ENCODE assay signal across 9 mouse cellular contexts in the genomic region with DNA sequence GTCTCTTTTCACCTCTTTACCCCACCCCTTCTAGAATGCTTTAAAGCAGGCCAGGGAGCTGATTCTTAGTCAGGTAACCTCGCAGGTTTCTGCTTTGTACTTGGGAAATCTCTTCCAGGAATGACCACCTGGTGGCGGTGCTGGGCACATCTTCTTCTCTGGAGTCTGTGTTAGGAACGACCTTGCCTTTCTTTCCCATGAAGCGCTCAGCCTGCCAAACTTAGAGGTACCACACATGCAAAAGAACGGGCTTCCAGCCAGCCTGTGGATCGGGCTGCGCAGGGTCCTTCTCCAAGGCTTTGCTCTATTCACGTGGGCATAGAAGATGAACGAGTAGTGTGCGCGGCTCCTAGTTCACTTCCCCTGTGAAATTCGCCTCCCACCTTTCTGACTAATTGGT.
DNase-seq lines count a peak whose midpoint lies in the region; ATAC-seq lines count a peak whose summit lies in the region.
"Had no signal": no experiment of that assay in that cellular context is flagged by ENCODE, and none has a peak within 500 bp of the region (broad histone marks: within the 10 kb centered on the region; RNA-seq: fewer than 3 reads in every experiment).

No protein-coding gene starts in this region.

- ATAC-seq in kidney, embryonic 14.5 days (ENCODE audit: low FRiP score, low TSS enrichment), result no peak; the same call in 1 of the 2 replicates
- ATAC-seq in kidney, embryonic 15.5 days (replicated peaks; ENCODE audit: low FRiP score), result peak; percentile 56; the same call in 1 of the 2 replicates
- no peak for ATAC-seq in limb, embryonic 11.5 days (ENCODE audit: insufficient number of reproducible peaks, low FRiP score, low TSS enrichment, low read depth)
- no peak for ATAC-seq in monocyte, adult 5-6 weeks (replicated peaks; ENCODE audit: insufficient number of reproducible peaks, low FRiP score, low TSS enrichment, poor library complexity, severe bottlenecking)

- H3K27ac ChIP-seq in kidney, embryonic 14.5 days (ENCODE audit: low read depth, low read length), result no peak overlapping the region
- no peak overlapping the region for H3K27ac ChIP-seq in kidney, embryonic 15.5 days
- H3K27ac ChIP-seq in limb, embryonic 11.5 days (replicated peaks; ENCODE audit: low read depth, low read length), result no peak overlapping the region
- H3K27ac ChIP-seq: limb, embryonic 15.5 days had no signal

- no peak overlapping the region for H3K4me3 ChIP-seq in kidney, embryonic 14.5 days (ENCODE audit: low read length)
- H3K4me3 ChIP-seq in kidney, embryonic 15.5 days (replicated peaks), result no peak overlapping the region
- no peak overlapping the region for H3K4me3 ChIP-seq in limb, embryonic 11.5 days (ENCODE audit: low read depth, low read length)
- H3K4me3 ChIP-seq: limb, embryonic 15.5 days had no signal

- H3K9ac ChIP-seq in kidney, embryonic 14.5 days (ENCODE audit: low read depth, low read length), result no peak overlapping the region
- no peak overlapping the region for H3K9ac ChIP-seq in kidney, embryonic 15.5 days
- H3K9ac ChIP-seq in limb, embryonic 11.5 days (ENCODE audit: low read length), result no peak overlapping the region
- H3K9ac ChIP-seq: limb, embryonic 15.5 days had no signal

- H3K4me2 ChIP-seq in kidney, embryonic 14.5 days (replicated peaks; ENCODE audit: low read depth, low read length), result no peak overlapping the region
- H3K4me2 ChIP-seq in kidney, embryonic 15.5 days, result no peak overlapping the region
- no peak overlapping the region for H3K4me2 ChIP-seq in limb, embryonic 11.5 days (ENCODE audit: low read depth, severe bottlenecking)
- H3K4me2 ChIP-seq: limb, embryonic 15.5 days had no signal

- no peaks in the 10 kb centered on the region for H3K4me1 ChIP-seq in kidney, embryonic 14.5 days (ENCODE audit: control insufficient read depth, insufficient read depth, low read length)
- H3K4me1 ChIP-seq in kidney, embryonic 15.5 days, result peaks cover 3% of the 10 kb centered on the region; the same call in 1 of the 2 replicates
- no peaks in the 10 kb centered on the region for H3K4me1 ChIP-seq in limb, embryonic 11.5 days (ENCODE audit: control insufficient read depth, insufficient read depth, low read length)

- peak; percentile 84 for DNase-seq in kidney, adult 11 months
- peak; percentile 5 for DNase-seq in cerebellum, adult 9-11 months
- peak; percentile 56 to 87 for DNase-seq in frontal cortex, adult 2 months (ENCODE audit: extremely low spot score in 1 of 2, low spot score in 1 of 2)
- DNase-seq in limb, embryonic 11.5 days (ENCODE audit: low spot score), result peak; percentile 82
- peak; percentile 24 for DNase-seq in ovary, postnatal 14 days (ENCODE audit: low spot score)

- no peaks in the 10 kb centered on the region for H3K27me3 ChIP-seq in kidney, embryonic 14.5 days (ENCODE audit: control insufficient read depth, insufficient read depth, low read length)
- no peaks in the 10 kb centered on the region for H3K27me3 ChIP-seq in kidney, embryonic 15.5 days
- H3K27me3 ChIP-seq in limb, embryonic 11.5 days (ENCODE audit: control insufficient read depth, insufficient read depth, low read length), result no peaks in the 10 kb centered on the region
- H3K27me3 ChIP-seq: limb, embryonic 15.5 days had no signal

- no peaks in the 10 kb centered on the region for H3K36me3 ChIP-seq in kidney, embryonic 14.5 days (ENCODE audit: control insufficient read depth, insufficient read depth, low read length)
- H3K36me3 ChIP-seq in kidney, embryonic 15.5 days, result no peaks in the 10 kb centered on the region
- H3K36me3 ChIP-seq in limb, embryonic 11.5 days (ENCODE audit: control insufficient read depth, insufficient read depth, low read length), result no peaks in the 10 kb centered on the region
- H3K36me3 ChIP-seq: limb, embryonic 15.5 days had no signal

- H3K9me3 ChIP-seq in kidney, embryonic 14.5 days (ENCODE audit: control insufficient read depth, low read length), result no peaks in the 10 kb centered on the region
- no peaks in the 10 kb centered on the region for H3K9me3 ChIP-seq in kidney, embryonic 15.5 days (replicated peaks)
- no peaks in the 10 kb centered on the region for H3K9me3 ChIP-seq in limb, embryonic 11.5 days (ENCODE audit: control insufficient read depth, low read length)
- H3K9me3 ChIP-seq: limb, embryonic 15.5 days had no signal

- 39% methylated on average over 12 of the region's 12 CpGs for WGBS in kidney, embryonic 14.5 days
- 37% methylated on average over 12 of the region's 12 CpGs for WGBS in kidney, embryonic 15.5 days
- WGBS in limb, embryonic 11.5 days, result 39% methylated on average over 12 of the region's 12 CpGs

Comparison
In these comparisons a context has a peak if more than half of its experiments do, and no peak if none do; other contexts are left out.
1. DNase-seq: peak in every context shown above with its lines; median percentile 84 in kidney, adult 11 months; 82 in limb, embryonic 11.5 days; 72 in frontal cortex, adult 2 months; 24 in ovary, postnatal 14 days; 5 in cerebellum, adult 9-11 months.